In the genomic region with DNA sequence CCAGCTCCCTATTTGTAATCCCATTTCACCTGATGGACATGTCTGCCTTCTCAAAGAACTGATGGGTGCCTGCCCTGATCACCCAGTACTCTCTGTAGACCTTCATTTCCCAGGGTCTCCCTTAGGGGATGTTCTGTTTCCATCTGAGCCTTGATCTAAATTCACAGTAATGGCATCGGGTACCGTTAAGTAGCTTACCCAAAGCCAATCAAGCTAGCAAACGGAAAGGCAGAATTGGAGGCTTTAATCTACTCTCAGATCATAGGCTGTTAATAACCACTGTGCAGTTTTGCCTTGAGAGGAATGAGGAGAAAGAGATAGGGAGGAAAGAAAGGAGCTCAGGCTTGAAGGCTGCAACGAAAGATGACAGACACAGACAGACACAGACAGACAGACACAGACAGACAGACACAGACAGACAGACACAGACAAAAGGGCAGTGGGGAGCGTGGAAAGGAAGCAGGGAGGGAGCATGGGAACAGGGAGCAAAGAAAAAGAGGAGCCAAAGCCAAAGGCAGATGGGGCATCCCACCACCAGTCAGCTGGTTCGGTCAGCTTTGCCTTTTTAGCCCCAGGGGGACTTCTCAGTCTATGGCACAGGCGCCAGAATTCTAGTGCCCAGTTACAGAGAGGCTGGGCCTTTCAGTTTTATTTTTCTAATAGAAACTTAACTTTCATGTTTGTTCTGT, we compare ENCODE assay signal across 18 mouse cellular contexts. TPM values are rescaled to one million over a fixed set of nuclear protein-coding genes. Genes with fewer than 3 reads are reported as not detected.
A peak's percentile ranks its signal among the peaks of the same experiment; 100 is the strongest.
DNase-seq lines count a peak whose midpoint lies in the region; ATAC-seq and TF ChIP-seq lines count a peak whose summit lies in the region.
"Had no signal": no experiment of that assay in that cellular context is flagged by ENCODE, and none has a peak within 500 bp of the region (broad histone marks: within the 10 kb centered on the region; RNA-seq: fewer than 3 reads in every experiment).

No protein-coding gene starts in this region.

- no peak overlapping the region for H3K4me2 ChIP-seq in heart, postnatal 0 days (ENCODE audit: low read depth, low read length)
- no peak overlapping the region for H3K4me2 ChIP-seq in lung, postnatal 0 days (replicated peaks; ENCODE audit: low read depth, low read length)
- H3K4me2 ChIP-seq: forebrain, embryonic 13.5 days; limb, embryonic 12.5 days; liver, embryonic 11.5 days had no signal

- H3K27me3 ChIP-seq in heart, postnatal 0 days (ENCODE audit: control insufficient read depth, insufficient read depth, low read length), result no peaks in the 10 kb centered on the region
- no peaks in the 10 kb centered on the region for H3K27me3 ChIP-seq in lung, postnatal 0 days (replicated peaks; ENCODE audit: insufficient read depth, low read length)
- H3K27me3 ChIP-seq: forebrain, embryonic 13.5 days; limb, embryonic 12.5 days had no signal

- H3K9ac ChIP-seq in heart, postnatal 0 days (replicated peaks; ENCODE audit: low read depth, low read length), result no peak overlapping the region
- no peak overlapping the region for H3K9ac ChIP-seq in lung, postnatal 0 days (replicated peaks; ENCODE audit: low read depth)
- H3K9ac ChIP-seq: forebrain, embryonic 13.5 days; limb, embryonic 12.5 days; liver, postnatal 0 days had no signal

- H3K36me3 ChIP-seq in heart, postnatal 0 days (replicated peaks; ENCODE audit: control insufficient read depth, insufficient read depth, low read length), result no peaks in the 10 kb centered on the region
- H3K36me3 ChIP-seq in lung, postnatal 0 days (ENCODE audit: insufficient read depth, low read length), result no peaks in the 10 kb centered on the region
- H3K36me3 ChIP-seq: hindbrain, embryonic 10.5 days; limb, embryonic 12.5 days had no signal

- 76% methylated on average over 7 of the region's 7 CpGs for WGBS in heart, postnatal 0 days
- WGBS in lung, postnatal 0 days, result 74% methylated on average over 7 of the region's 7 CpGs

- ATAC-seq in cerebellum, adult (ENCODE audit: insufficient number of reproducible peaks, low FRiP score, low TSS enrichment), result no peak
- ATAC-seq in heart, postnatal 0 days (ENCODE audit: insufficient read depth, low read depth), result no peak
- 0 out of 2 replicates have a peak, but pooled peaks have one; percentile 6 for ATAC-seq in lung, postnatal 0 days
- ATAC-seq: activated CD4-positive, CD25-positive, alpha-beta regulatory T cell, adult 4 months; forebrain, embryonic 13.5 days; inflammation-experienced regulatory T-cells, adult 6 months; liver, postnatal 0 days had no signal

- TF ChIP-seq EP300 in heart, postnatal 0 days (IDR thresholded peaks at IDR 0.05; ENCODE audit: low read depth), result no peak
- TF ChIP-seq EP300 in lung, postnatal 0 days (IDR thresholded peaks at IDR 0.05), result no peak

- DNase-seq in cerebellum, postnatal 10 days, result peak; percentile 69 to 70
- DNase-seq in heart, postnatal 0 days (ENCODE audit: low spot score), result no peak
- no peak for DNase-seq in heart, adult 9 months (ENCODE audit: low spot score in 2 of 2)
- DNase-seq in lung, postnatal 0 days (ENCODE audit: low spot score), result no peak
- no peak for DNase-seq in lung, adult 18-20 months
- DNase-seq in retina, postnatal 1 day, result peak; percentile 64
- DNase-seq: adrenal gland, adult 8-10 months; cerebellum, adult 18-20 months; gastrocnemius, postnatal 10 days; liver, postnatal 0 days; thymus, postnatal 36 days had no signal

- H3K4me1 ChIP-seq in heart, postnatal 0 days (ENCODE audit: control insufficient read depth, insufficient read depth), result peaks cover 12% of the 10 kb centered on the region
- no peaks in the 10 kb centered on the region for H3K4me1 ChIP-seq in lung, postnatal 0 days (ENCODE audit: insufficient read depth, low read depth, low read length)
- H3K4me1 ChIP-seq: forebrain, embryonic 13.5 days; limb, embryonic 12.5 days had no signal

- no peak overlapping the region for H3K4me3 ChIP-seq in heart, postnatal 0 days (ENCODE audit: low read depth, low read length)
- no peak overlapping the region for H3K4me3 ChIP-seq in lung, postnatal 0 days (ENCODE audit: low read depth, low read length)
- H3K4me3 ChIP-seq: forebrain, embryonic 13.5 days; hindbrain, embryonic 10.5 days; limb, embryonic 12.5 days had no signal

- peak overlapping the region; percentile 66; the same call in 1 of the 2 replicates for H3K27ac ChIP-seq in heart, postnatal 0 days (ENCODE audit: low read depth)
- peak overlapping the region; percentile 64 for H3K27ac ChIP-seq in lung, postnatal 0 days (ENCODE audit: low read length)
- H3K27ac ChIP-seq: forebrain, embryonic 13.5 days; hindbrain, embryonic 10.5 days; limb, embryonic 12.5 days had no signal

- H3K9me3 ChIP-seq in heart, postnatal 0 days (replicated peaks; ENCODE audit: control insufficient read depth, low read length), result no peaks in the 10 kb centered on the region
- H3K9me3 ChIP-seq in lung, postnatal 0 days (ENCODE audit: low read length), result no peaks in the 10 kb centered on the region
- H3K9me3 ChIP-seq: forebrain, embryonic 13.5 days; hindbrain, embryonic 10.5 days; limb, embryonic 12.5 days had no signal

- no peak for TF ChIP-seq CTCF in heart, postnatal 0 days (IDR thresholded peaks at IDR 0.05; ENCODE audit: low read depth)
- no peak for TF ChIP-seq CTCF in lung, postnatal 0 days (IDR thresholded peaks at IDR 0.05)

RNA-seq across cellular contexts. Expression of a gene that starts 30.6 kb away (rescaled TPM):
- 12.9 and 19.6 TPM in 2 replicates for total RNA-seq in heart, postnatal 0 days (2014; rRNA removed; ENCODE audit: low replicate concordance)
- polyA plus RNA-seq in heart, postnatal 0 days (2015; fragmentation: Nextera tagmentation; extraction: Ambion mirVana), result 14.7 and 16.3 TPM in 2 replicates
- polyA plus RNA-seq in lung, postnatal 0 days (2015; fragmentation: Nextera tagmentation; extraction: Ambion mirVana), result 44.8 and 46.4 TPM in 2 replicates

Comparison
In these comparisons a context has a peak if more than half of its experiments do, and no peak if none do; other contexts are left out.
1. DNase-seq: peak in cerebellum, postnatal 10 days (2 of 2) and retina, postnatal 1 day (single experiment); none in heart, postnatal 0 days (single experiment), heart, adult 9 months (0 of 2), lung, postnatal 0 days (single experiment) and lung, adult 18-20 months (0 of 2).